Mouse (Mus musculus) heart, adult 2 months (tissue): ENCODE results near the gene Gck. TPM values are rescaled to one million over a fixed set of nuclear protein-coding genes. Genes with fewer than 3 reads are reported as not detected.

Experiments used
- DNase-seq, 2 experiments: peaks; one replicate each; pipeline ENCODE4 v3.0.0; 2021
- H3K27ac ChIP-seq: fragments of 200-600 bp; 2 replicates; pipeline ENCODE4 v1.8.1; 2022
- H3K27me3 ChIP-seq: fragments of 200-500 bp; 2 replicates; pipeline ENCODE4 v1.6.1; 2012; ENCODE audit warnings: mild to moderate bottlenecking, low read length, inconsistent platforms, mixed read lengths; ENCODE audit not compliant: control insufficient read depth, insufficient read depth
- H3K36me3 ChIP-seq: fragments of 200-500 bp; 2 replicates; pipeline ENCODE4 v1.6.1; 2012; ENCODE audit warnings: low read length, inconsistent platforms; ENCODE audit not compliant: control insufficient read depth, insufficient read depth
- H3K4me1 ChIP-seq: fragments of 200-500 bp; 2 replicates; pipeline ENCODE4 v1.6.1; 2011; ENCODE audit warnings: low read length; ENCODE audit not compliant: control insufficient read depth, insufficient read depth
- H3K4me3 ChIP-seq: fragments of 200-600 bp; 2 replicates; pipeline ENCODE4 v1.8.1; 2022
- H3K79me2 ChIP-seq: fragments of 200-500 bp; replicated peaks from 2 replicates; pipeline ENCODE4 v1.6.1; 2012; ENCODE audit warnings: mild to moderate bottlenecking, inconsistent platforms, low read length, moderate library complexity, mixed read lengths; ENCODE audit not compliant: control insufficient read depth, insufficient read depth
- H3K9ac ChIP-seq: fragments of 200-500 bp; 2 replicates; pipeline ENCODE4 v1.6.1; 2012; ENCODE audit warnings: low read depth, mild to moderate bottlenecking, control low read depth, inconsistent platforms, low read length, mixed read lengths
- CTCF ChIP-seq: fragments of 200-600 bp; IDR thresholded peaks from 2 replicates; pipeline ENCODE4 v1.8.1; 2022; ENCODE audit warnings: antibody characterized with exemption, mild to moderate bottlenecking, moderate library complexity
- EP300 ChIP-seq: fragments of 200-500 bp; IDR thresholded peaks from 2 replicates; pipeline ENCODE4 v1.6.1; 2011; ENCODE audit warnings: low read depth, low read length, control low read depth; ENCODE audit not compliant: insufficient read depth
- POLR2A ChIP-seq: fragments of 200-500 bp; IDR thresholded peaks from 2 replicates; pipeline ENCODE4 v1.6.1; 2011; ENCODE audit warnings: mild to moderate bottlenecking, low read depth, low read length, control low read depth; ENCODE audit not compliant: insufficient read depth
- WGBS: fragments of 180-500 bp; shearing (Covaris S2); methylation state at CpG from one replicate; pipeline ENCODE4 v1.1.7; 2018; 5-methylcytosine and 5-hydroxymethylcytosine counted together
- intact Hi-C: fragments of 180-260 bp; cut with DNase I; formaldehyde crosslinking; loops from one replicate; pipeline ENCODE4 v1.15.1; 2025
- polyA plus RNA-seq: library from polyadenylated mRNA; depleted of rRNA; stranded (reverse); fragments of >200 nt; gene quantifications from 2 replicates; pipeline ENCODE4 v1.2.3, GENCODE M21; 2012
- total RNA-seq, 2 experiments: library from RNA; stranded (reverse); gene quantifications; 2 replicates each; pipeline ENCODE4 v1.2.3; 2021

Gck gene
- total and polyA plus RNA-seq, 3 experiments, result 10.4 to 13.9 (median 10.5) TPM

- H3K79me2 ChIP-seq, result no peaks in the 10 kb centered on the region
- H3K4me3 ChIP-seq, result no peak overlapping the region
- intact Hi-C loops, result no loop called here
- no peaks in the 10 kb centered on the region for H3K27me3 ChIP-seq
- 88% methylated on average over 16 of the region's 16 CpGs for WGBS
- no peaks in the 10 kb centered on the region for H3K4me1 ChIP-seq
- DNase-seq, result no peak
- TF ChIP-seq POLR2A, result no peak
- TF ChIP-seq EP300, result no peak
- TF ChIP-seq CTCF, result no peak
- H3K36me3 ChIP-seq, result no peaks in the 10 kb centered on the region
- no peak overlapping the region for H3K27ac ChIP-seq
- H3K9ac ChIP-seq, result no peak overlapping the region
Observed at GRCm38 (mm10) chr11:5989954-5990593, 40.2 kb upstream of the Gck start.

GRCm38 (mm10) chr11:5988126-5988525 is 38.2 kb upstream of the Gck start:
- intact Hi-C loops, result no loop called here
- Histone ChIP-seq H3K4me3 (no peak overlapping the region), H3K27me3 (no peaks in the 10 kb centered on the region), H3K9ac (no peak overlapping the region), H3K36me3 (no peaks in the 10 kb centered on the region), H3K79me2 (no peaks in the 10 kb centered on the region), H3K4me1 (no peaks in the 10 kb centered on the region), H3K27ac (no peak overlapping the region)
- WGBS, result 75% methylated on average over 10 of the region's 10 CpGs
- DNase-seq, result no peak
- TF ChIP-seq CTCF (no peak), POLR2A (no peak), EP300 (no peak)

DNA sequence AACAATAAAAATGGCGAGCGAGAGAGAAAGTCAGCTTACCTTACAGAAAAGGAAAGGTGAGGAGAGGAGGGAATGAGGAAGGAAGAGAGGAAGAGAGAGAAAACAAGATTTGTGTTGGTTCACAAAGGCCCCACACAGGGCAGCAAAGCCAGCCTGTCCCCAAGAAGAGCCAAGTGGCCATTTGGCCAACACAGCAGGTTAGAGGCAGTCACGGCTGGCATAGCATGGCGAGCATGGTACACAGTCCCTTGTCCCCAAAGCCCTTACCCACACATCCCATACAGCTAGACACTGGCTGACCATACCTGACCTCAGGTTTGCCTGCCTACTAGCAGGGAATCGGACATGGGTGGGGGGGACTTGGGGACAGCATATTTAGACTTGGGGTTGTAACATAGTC is 33.7 kb upstream of the Gck start:
- Histone ChIP-seq H3K27me3 (no peaks in the 10 kb centered on the region), H3K4me1 (no peaks in the 10 kb centered on the region), H3K27ac (no peak overlapping the region), H3K4me3 (no peak overlapping the region), H3K9ac (no peak overlapping the region), H3K36me3 (no peaks in the 10 kb centered on the region), H3K79me2 (no peaks in the 10 kb centered on the region)
- 90% methylated on average over 5 of the region's 5 CpGs for WGBS
- intact Hi-C loops, result no loop called here
- TF ChIP-seq EP300, result no peak
- DNase-seq, result no peak

DNA sequence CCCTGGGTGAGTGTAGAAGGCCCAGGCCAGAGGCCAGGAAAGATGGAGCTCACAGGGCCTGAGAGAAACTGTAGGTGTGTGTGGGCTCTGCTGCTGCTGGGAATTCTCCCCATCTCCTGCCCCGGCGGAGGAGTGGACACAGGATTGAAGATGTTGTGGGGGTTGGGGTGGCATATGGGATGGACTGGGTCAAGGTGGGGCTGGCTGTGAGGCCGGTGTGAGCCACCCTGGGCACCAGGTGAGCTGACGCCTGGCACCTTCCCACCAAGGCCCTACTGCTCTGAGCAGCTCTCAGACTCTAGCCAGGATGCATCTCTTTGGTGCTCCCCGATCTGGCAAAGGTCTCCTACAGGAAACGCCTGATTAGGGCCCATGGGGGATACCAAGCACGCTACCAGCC is 31.4 kb upstream of the Gck start:
- Histone ChIP-seq H3K36me3 (no peaks in the 10 kb centered on the region), H3K4me1 (no peaks in the 10 kb centered on the region), H3K27ac (no peak overlapping the region), H3K27me3 (no peaks in the 10 kb centered on the region), H3K4me3 (no peak overlapping the region), H3K79me2 (no peaks in the 10 kb centered on the region), H3K9ac (no peak overlapping the region)
- no peak for DNase-seq
- WGBS, result 78% methylated on average over 7 of the region's 7 CpGs
- intact Hi-C loops, result no loop called here
- TF ChIP-seq CTCF (no peak), POLR2A (no peak), EP300 (no peak)

GRCm38 (mm10) chr11:5980561-5980960 is 30.7 kb upstream of the Gck start:
- H3K4me3 ChIP-seq, result no peak overlapping the region
- no peaks in the 10 kb centered on the region for H3K27me3 ChIP-seq
- WGBS, result 77% methylated on average over 8 of the region's 8 CpGs
- no peaks in the 10 kb centered on the region for H3K36me3 ChIP-seq
- DNase-seq, result no peak
- intact Hi-C loops, result no loop called here
- H3K79me2 ChIP-seq, result no peaks in the 10 kb centered on the region
- no peak overlapping the region for H3K27ac ChIP-seq
- TF ChIP-seq CTCF, result no peak
- no peak for TF ChIP-seq EP300
- TF ChIP-seq POLR2A, result no peak
- H3K4me1 ChIP-seq, result no peaks in the 10 kb centered on the region
- H3K9ac ChIP-seq, result no peak overlapping the region

GRCm38 (mm10) chr11:5980108-5980507 is 30.2 kb upstream of the Gck start:
- H3K27ac ChIP-seq, result no peak overlapping the region
- no peaks in the 10 kb centered on the region for H3K36me3 ChIP-seq
- no peak overlapping the region for H3K9ac ChIP-seq
- TF ChIP-seq CTCF (no peak), POLR2A (no peak), EP300 (no peak)
- no peaks in the 10 kb centered on the region for H3K79me2 ChIP-seq
- intact Hi-C loops, result no loop called here
- H3K4me1 ChIP-seq, result no peaks in the 10 kb centered on the region
- DNase-seq, result no peak
- no peak overlapping the region for H3K4me3 ChIP-seq
- 88% methylated on average over 2 of the region's 2 CpGs for WGBS
- H3K27me3 ChIP-seq, result no peaks in the 10 kb centered on the region
